Mouse (Mus musculus): Measurements from ENCODE around the gene Gm12216.
A peak's percentile ranks its signal among the peaks of the same experiment; 100 is the strongest.
"Not testable (repeated sequence)": the region's sequence is repeated elsewhere in the genome, so short reads cannot be mapped to it uniquely, and the experiment has no call there.

Gm12216 gene

GRCm38 (mm10) chr11:53873909-53874704, 15.1 kb upstream of the Gm12216 start:
- DNase-seq, result not testable (repeated sequence)

- peak; percentile 39 for DNase-seq
Observed at GRCm38 (mm10) chr11:53871786-53872507, 12.9 kb upstream of the Gm12216 start.

DNA sequence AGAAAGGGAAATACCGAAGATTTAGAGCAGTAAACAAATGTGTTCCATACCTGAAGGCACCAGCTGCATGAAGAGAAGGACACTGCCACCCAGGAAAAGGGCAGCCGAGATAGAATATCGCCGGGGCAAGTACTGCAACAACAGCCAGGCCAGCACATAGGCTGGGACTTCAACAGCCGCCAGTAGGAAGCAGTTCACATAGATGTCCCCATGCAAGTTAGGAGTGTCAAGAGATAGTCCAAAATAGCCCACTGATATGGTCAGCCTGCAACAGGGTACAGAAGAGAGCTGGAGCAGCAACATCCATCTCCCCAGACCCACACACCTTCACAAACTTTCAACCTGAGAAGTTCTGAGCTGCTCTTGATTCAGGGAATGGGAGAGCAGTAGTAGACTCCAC, 10.1 kb upstream of the Gm12216 start:
- DNase-seq, result no peak

DNA sequence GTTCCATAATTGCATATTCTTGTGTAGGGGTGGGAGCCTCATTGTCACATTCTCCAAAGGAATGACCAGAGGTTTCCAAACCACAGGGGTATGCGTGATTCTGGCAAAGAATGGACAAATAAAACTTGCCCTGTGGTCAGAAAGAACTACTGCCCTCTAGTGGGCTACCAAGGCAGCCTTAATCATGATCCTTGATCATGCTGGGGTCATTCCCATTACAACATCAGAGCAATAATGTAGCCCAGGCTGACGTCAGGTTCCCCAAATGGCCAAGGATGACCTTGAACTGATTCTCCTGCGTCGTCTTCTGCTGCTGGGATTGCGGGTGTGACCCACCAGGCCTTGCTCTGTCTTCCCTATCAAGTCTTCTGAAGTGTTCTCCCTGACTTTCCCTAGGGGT, 9.3 kb upstream of the Gm12216 start:
- DNase-seq, result peak; percentile 61

DNA sequence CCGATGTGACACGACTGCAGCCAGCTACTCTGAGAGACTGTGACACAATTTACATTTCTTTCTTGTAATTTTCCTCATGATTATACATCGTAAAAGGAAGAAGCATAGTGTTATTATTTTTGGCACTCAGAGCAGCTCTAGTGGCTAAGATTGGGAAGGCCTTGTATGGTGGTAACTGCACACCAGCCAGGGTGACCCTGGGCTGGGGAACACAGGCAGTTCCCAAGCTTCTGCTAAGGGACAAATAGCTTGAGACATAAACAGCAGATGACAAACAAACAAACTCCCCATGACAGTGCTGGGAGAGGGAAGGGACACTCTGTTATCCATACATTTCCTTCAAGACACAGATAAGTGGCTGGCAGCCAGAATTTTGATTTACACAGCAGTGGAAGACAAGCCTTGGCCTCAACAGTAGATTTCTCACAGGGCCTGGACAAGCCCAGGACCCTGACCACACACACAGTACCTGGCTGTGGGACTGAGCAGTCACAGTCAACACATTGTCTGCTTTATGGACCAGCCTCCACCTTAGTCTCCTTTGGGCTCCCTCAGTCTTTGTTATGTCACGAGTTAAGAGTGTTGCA, 5.8 kb upstream of the Gm12216 start:
- not testable (repeated sequence) for DNase-seq

- DNase-seq, result not testable (repeated sequence)
Observed at GRCm38 (mm10) chr11:53860944-53861343, 1.9 kb upstream of the Gm12216 start.

DNA sequence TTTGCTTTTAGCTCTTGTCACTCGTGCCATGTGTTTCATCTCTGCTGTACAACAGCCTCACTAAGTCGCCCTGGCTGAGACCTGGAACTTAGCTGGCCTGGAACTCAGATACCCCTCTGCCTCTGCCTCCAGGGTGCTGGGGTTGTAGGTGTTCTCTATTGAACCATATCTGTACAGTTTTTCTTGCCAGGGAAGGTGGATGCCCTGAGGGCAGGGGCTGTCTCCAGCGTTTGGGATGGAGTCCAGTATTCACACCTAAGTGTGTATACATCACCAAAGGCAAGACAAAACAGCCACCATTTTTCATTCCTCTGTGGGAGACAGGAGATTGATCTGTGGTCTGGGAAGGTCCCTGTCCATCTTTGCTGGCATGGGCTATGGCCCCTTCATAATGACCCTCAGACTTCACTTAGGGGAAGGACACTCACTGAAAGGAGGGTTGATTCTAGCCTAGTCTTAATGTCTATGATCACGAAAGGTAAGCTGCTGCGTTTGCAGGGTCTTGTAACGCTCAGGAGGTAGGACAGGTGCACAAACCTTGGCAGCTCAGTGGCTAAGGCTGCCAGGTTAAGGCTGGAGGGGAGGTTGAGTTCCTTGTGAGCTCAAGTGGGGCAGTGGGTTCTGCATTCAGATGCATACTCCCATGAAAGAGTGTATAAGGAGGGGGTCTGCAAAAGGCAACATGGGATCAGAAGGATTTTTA, 847 bp downstream of the Gm12216 start:
- no peak for DNase-seq

- DNase-seq, result no peak
Observed at GRCm38 (mm10) chr11:53853665-53854064, 5.4 kb downstream of the Gm12216 start.

DNA sequence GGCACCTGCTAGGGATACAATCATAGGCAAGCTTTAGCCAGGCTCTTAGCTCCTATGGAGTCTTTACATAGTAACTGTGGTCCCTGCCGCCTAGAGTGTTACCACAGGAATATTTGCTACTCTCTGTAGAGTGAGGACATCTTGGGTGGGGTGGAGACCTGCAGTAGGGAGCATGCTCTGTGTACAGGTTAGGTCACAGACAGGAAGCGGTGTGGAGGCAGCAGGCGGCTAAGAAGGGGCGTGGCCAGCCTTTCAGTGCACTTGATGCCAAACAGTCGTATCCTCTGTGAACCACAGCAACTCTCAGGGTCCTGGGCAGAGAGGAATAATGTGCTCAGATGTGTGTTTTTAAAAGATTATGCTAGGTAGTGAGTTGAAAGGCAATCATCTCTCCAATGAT, 7.3 kb downstream of the Gm12216 start:
- DNase-seq, result no peak

DNA sequence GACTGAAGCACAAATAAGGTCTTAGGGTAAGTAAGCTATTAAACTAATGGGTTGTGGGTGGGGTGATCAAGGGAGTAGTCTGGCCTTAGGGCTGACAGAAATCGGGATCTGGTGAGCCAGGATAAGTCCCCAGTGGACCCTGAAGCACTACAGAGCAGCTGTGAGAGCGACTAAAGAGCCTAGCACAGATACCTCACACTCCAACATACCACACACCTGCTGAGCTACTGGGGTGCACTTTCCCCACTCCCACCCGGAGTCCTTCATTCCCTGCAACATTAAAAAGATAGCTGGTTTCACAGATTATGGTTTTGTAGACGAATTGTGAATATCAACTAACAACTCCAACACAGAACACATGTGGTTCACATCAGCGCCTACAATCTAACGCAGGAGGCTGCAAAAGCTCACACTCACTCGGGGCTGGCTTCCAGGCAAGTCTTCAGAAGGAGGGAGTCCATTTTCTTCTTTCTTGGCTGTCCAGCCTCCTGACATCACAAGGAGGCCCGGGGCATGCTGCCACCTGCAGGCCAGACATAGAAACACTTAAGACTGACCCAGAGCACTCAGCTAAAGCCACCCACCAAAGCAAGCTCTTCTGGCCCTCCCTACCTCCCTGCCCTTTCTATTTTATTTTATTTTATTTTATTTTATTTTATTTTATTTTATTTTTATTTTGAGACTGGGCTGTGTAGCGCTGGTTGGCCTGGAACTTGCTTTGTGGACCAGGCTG, 9.3 kb downstream of the Gm12216 start:
- peak; percentile 85 for DNase-seq

DNA sequence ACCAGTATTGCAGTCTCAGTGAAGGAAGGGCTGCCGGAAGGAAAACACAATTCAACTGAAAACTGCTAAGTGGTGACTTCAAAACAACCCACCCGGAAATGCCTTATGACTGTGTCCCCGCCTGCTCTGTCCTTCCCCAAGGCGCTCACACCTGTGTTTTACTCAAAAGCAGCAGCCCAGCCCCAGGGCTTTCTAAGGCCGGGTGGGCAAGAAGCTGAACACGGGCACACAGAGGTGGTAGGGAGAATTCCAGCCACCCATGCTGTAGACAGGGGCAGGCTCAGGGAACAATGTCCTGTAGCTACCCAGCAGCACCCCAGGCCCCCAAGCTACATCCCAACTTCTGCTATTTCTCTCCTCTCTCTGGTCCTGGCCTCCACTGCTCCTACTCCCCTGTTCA, 13.4 kb downstream of the Gm12216 start:
- DNase-seq, result peak; percentile 48

DNA sequence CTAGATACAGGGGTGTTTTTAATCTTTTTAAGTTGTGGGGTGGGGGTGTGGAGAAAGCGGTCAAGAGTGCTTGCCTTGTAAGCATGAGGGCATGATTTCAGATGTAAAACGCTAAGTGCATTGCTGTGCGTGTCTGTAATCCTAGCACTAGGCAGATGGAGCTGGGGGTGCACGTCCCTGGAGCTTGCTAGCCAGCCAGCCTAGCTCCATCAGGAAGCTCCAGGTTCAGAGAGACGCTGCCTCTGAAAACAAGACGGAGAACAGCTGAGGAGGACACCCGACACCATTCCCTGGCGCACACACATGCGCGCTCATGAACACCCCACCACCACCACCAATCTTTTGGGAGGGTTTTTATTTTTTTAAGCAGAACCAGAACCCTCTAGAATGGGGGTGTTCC, 15.9 kb downstream of the Gm12216 start:
- no peak for DNase-seq

GRCm38 (mm10) chr11:53842161-53842581, 16.9 kb downstream of the Gm12216 start:
- no peak for DNase-seq

- DNase-seq, result no peak
Observed at GRCm38 (mm10) chr11:53841514-53841913, 17.5 kb downstream of the Gm12216 start.

- DNase-seq, result peak; percentile 71
Observed at GRCm38 (mm10) chr11:53839663-53840642, 19.1 kb downstream of the Gm12216 start.

GRCm38 (mm10) chr11:53839147-53839546, 19.9 kb downstream of the Gm12216 start:
- DNase-seq, result no peak

DNA sequence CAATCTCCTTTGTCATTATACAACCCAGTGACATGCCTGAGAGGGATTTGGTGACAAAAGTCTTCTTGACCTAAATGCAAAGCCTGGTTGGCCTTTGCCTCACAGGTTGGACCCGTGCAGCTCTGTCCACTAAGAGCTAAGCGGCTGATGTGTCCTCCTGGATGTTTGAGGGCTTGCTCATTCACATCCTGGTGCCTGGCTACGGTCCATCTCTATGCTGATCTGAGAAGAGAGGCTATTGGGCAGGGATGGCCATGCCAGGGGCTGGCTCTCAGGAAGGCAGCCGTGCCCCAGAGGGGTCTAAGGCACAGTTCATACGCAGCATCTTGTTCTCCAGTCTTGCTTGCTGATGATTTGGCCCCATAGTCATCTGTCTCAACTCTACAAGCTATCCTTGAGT, 21.3 kb downstream of the Gm12216 start:
- DNase-seq, result no peak

GRCm38 (mm10) chr11:53835379-53836010, 23.6 kb downstream of the Gm12216 start:
- no peak for DNase-seq

DNA sequence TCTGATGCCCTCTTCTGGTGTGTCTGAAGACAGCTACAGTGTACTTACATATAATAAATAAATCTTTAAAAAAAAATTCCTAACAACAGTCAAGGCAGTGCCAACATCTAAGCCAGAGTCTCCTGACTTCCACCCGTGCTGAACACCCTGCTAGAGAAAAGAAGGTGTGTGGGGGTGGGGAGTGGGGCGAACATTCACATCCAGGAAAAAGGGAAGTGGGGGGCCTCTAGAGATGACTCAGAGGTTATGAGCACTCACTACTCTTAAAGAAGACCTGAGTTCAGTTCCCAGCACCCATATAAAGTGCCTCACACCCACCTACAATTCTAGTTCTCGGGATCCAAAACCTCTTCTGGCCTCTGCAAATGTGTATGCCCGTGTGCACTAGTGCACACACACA, 33.6 kb downstream of the Gm12216 start:
- no peak for DNase-seq

GRCm38 (mm10) chr11:53821945-53822338, 37.1 kb downstream of the Gm12216 start:
- DNase-seq, result peak; percentile 47

All from kidney, adult 9 months (tissue).